Mouse (Mus musculus): ENCODE results near the gene Tmem72.

The Tmem72 gene

GRCm38 (mm10) chr6:116677321-116677720 is 39.4 kb downstream of the Tmem72 start:
- no peak for DNase-seq

DNA sequence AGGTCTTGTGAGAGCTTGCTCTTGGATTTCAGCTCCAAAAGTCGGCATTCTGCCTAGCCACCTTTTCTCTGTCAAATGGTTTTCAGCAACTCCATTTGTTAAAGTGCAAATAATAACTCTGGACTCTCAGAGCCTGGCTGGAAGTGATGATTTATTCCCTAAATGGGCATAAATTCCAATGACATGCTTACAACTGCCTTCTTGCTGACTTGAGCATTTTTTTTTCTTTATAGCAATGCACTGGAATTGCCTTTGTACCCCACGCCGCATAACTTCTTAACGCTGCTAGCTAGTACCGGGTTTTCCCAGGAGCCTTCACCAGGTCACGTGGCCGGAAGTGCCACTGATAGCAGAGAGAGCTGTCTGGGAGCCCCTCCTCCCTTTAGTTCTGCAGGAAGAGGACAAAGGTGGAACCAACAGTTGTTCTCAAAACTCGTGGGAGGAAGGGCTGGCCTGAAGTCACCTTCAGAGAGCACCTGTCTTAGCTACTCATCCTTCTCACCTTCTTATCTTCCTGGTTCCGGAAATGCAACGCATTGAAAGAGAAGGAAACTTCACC is 40.3 kb downstream of the Tmem72 start:
- DNase-seq, result peak; percentile 68

DNA sequence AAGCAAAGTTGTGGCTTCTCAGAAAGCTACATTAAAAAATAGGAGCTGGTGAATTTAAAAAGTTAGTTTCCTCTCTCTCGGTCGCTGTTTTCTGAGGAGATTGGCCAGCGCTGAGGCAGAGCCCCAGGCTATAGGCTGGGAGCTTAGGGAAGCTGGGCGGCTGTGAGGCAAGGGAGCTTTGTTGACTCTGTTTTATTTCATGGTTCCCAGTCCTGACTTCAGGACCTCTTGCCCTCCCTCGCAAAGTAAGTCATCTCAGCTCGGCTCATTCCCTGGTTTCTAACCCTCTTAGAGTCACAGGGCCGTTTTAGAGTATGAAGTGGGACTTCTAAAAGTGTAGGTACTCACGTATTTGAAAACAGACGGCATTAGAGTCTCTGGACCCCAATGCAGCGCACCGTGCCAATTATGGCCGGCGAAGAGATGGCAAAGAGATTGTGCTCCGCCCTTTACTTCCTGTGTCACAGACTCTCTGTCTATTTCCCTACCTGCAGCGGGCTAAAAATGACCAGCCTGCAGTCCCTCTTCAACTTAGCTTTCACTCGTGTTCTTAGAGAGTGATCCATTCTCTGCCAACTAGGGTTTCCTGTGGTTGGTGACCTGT is 42.3 kb downstream of the Tmem72 start:
- DNase-seq, result no peak

DNA sequence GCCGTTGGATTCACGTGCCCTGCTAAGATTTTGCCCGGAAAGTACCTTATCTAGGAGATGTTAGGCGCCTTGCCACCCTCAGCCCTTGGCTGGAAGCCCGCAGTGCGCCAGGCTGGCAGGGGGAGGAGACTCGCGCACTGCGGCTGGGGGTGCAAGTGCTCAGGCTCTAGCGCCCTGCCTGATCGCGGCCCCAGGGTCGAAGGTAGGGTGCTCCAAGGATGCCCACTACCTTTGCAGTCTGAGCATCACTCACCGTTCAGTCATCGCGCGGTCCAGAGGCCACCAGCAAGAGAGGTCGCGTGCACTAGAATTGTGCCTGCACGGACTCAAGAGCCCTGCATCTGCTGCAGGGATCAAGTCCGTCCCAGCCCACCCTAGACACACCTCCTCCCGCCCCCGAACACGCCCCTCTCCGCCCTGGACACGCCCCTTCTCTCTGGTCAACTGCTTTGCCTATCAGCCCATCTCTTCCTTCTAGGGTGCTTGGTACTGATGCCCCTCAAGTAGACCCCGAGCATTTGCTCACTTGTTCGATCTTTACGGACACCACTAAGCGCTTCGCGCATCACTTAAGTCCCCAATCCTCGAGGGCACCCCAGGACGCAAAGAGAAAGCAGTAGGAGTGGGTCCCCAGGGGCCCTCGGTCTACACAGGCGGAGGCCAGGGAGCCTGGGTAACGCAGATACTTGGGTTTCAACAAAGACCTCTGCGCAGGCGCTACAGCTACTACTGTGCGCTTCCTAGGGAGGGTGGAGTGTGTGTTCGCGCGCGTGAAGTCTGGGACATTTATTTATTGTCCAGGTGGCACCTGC is 43.0 kb downstream of the Tmem72 start, which contains the start of gene Rassf4:
Gene Rassf4, minus strand, starts transcription at position 482 of the 812 bp plus-strand sequence.
- DNase-seq, result peak; percentile 92

DNA sequence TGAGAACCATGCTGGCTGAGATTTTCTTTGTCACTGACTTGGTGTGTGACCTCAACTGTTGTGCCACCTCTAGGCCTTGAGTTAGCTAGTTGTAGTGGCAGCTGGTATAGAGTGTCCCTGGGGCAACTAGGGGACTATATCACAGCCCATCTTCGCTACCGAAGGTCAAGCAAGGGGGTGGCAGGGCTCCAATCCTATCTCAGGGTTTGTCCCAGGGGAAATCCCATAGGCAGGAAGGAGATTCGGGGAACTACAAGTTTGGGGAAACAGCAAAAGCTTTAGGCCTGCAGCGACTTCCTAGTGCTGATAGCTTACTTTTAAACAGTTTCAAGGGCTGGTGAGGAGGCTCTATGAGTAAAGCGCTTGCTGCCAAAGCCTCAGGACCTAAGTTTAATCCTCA is 44.4 kb downstream of the Tmem72 start:
- DNase-seq, result no peak

GRCm38 (mm10) chr6:116671768-116672167 is 44.9 kb downstream of the Tmem72 start:
- DNase-seq, result no peak

GRCm38 (mm10) chr6:116671031-116671430 is 45.7 kb downstream of the Tmem72 start:
- no peak for DNase-seq

DNA sequence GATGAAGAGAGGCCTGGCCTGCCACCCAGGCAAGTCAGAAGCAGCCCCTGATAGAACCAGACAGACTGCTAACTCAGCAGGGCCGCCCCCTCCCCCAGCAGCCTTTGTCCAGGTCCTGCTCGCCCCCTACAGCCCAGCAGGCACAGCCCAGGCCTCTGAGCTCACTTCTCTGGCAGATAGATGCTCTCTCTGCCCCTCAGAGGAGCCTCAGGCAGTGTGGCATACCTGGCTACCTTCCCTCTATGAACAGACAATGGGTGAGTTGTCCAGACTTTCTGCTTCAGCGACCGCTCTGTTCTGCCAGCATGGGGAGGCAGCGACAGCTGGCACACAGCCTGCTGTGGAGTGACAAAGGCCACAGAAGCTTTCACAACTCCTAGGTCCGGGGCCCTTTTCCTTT is 46.6 kb downstream of the Tmem72 start:
- no peak for DNase-seq

GRCm38 (mm10) chr6:116668682-116669470 is 47.8 kb downstream of the Tmem72 start:
- no peak for DNase-seq

DNA sequence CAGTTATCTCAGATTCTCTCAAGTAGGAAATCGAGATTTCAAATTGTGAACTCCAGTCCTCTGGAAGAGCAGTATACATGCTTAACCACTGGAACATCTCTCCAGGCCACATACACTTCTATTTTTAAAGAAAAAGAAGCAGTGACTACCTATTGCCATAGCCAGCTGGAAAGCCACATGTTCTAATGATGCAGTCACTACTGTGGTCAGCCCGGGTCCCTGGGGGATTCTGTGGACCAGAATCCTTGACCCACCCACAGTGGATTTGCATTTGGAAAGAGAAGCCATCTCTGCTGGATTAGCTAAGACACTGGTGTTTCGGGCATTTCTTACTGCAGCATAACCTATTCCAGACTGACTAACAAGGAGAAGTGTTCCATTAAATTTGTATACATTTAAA is 49.3 kb downstream of the Tmem72 start:
- no peak for DNase-seq

GRCm38 (mm10) chr6:116666892-116667291 is 49.8 kb downstream of the Tmem72 start:
- no peak for DNase-seq

DNA sequence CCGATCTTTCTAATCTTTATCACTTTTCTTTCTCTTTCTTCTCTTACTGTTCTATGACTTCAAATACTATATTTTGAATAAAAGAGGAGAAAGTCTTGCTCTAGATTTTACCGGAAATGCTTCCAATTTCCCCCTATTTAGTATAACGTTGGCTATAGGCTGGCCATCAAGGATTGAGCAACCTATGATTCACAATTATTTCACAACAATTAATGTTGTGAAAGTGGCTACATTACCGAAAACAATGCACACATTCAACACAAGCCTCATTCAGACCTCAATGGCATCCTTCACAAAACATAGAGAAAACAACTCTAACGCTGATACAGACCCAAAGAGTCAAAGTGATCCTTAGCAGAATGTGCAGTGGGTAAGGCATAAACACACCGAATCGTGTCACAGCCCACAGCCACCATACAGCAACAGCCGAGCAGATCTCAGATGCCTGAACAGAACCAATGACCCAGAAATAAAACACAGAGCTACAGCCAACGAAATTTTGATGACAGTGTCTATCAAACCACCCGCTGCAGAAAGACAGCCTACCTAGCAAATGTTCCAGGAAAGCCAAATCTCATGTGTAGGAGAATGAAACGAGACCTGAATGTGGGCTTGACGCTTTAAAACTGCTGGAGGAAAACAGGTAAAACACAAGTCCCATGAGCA is 50.5 kb downstream of the Tmem72 start:
- no peak for DNase-seq

GRCm38 (mm10) chr6:116664830-116665229 is 51.9 kb downstream of the Tmem72 start:
- no peak for DNase-seq

DNA sequence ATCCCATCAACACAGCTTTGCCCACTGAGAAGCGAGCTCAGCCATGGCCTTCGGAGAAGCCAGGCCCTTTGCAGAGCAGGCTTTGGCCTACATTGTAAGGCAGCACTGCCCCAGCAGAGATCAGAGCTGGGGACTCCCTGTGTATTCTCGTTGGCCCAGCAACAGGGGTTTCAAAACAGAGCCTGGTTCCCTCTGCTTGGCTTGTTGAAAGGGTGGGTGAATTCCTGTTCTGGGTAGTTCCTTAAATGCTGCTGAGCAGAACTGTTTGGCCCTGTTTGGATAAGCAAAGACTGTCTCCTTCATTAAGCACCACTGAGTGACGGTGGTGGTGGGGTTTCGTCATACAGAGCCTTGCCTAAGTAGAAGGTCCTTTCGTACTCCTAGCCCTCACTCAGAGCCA is 52.7 kb downstream of the Tmem72 start:
- DNase-seq, result peak; percentile 61

GRCm38 (mm10) chr6:116663364-116663763 is 53.3 kb downstream of the Tmem72 start:
- DNase-seq, result no peak

GRCm38 (mm10) chr6:116653684-116654454 is 62.8 kb downstream of the Tmem72 start:
- peak; percentile 86 for DNase-seq

GRCm38 (mm10) chr6:116653191-116653590 is 63.5 kb downstream of the Tmem72 start:
- DNase-seq, result no peak

GRCm38 (mm10) chr6:116651437-116652118 is 65.1 kb downstream of the Tmem72 start:
- peak; percentile 85 for DNase-seq

DNA sequence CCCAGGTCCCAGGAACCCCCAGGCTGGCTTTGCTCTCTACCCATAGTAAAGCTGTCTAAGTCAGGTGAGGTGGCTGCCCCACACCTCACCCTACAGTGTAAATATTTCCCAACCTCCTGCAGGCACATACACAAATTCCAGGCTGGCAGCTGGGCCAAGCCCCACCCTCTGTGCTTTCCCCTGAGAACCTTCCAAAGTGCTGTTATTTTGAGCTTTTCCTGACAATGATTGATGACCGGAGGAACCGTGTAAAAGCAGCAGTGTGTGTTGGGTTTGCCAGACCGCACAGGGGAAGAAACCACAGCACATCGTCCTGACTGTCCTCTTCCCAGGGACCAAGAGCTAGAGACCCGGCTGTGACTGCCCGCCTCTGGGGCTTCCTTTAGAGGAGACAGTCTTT is 66.3 kb downstream of the Tmem72 start, which contains the start of gene Depp1:
Gene Depp1, plus strand, starts transcription at position 204 of the 400 bp plus-strand sequence.
- DNase-seq, result peak; percentile 92

DNA sequence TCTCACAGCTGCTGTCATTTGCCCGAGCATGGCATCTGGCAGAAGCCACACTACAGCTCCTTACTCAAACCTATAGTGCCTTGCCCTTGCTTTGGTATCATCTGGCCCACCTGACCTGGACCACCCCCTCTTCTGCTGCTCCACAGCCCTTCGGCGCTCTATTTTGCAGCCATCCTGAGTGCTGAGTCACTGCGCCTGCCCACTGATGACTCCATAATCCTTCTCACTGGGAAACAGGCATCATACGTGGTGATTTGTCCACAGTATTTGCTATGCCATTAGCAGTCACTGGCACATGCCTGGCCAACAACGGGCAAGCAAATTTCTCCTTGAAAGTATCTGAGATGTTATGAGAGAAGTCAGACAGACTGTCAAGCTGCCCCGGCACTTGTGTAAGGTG is 66.9 kb downstream of the Tmem72 start:
- no peak for DNase-seq

DNA sequence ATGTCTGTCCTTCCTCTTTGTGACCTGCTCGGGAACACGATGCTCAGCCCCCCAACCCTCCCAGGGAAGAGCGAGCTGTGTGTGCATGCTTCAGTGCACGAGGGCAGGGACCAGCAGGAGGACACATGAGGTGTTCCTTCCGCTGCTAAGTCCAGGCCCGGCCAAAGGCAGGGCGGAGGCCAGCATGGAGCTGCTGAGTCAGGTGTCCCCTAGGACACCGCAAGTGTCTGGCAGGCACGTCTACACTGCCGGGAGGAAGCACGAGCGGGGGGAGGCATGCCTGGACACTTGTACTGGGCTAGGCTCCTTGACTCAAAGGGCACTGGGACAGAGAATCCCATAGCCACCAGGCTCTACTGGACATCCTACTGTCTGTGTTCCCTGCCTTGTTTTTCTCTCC is 69.0 kb downstream of the Tmem72 start:
- DNase-seq, result no peak

All from lung, postnatal 36 days (tissue).